Mouse (Mus musculus) ovary, adult 18-20 months (tissue): ENCODE data around the gene Mpl.

Source experiments
- DNase-seq: peaks from one replicate; pipeline ENCODE4 v3.0.0; 2022; ENCODE audit warnings: low spot score, mixed read lengths

Mpl gene

GRCm38 (mm10) chr4:118427768-118428451 is 29.4 kb downstream of the Mpl start, which contains the start of gene Elovl1:
Gene Elovl1, plus strand, starts transcription at chr4:118428093.
- peak; percentile 94 for DNase-seq

GRCm38 (mm10) chr4:118427415-118427767 is 29.9 kb downstream of the Mpl start:
- no peak for DNase-seq

- no peak for DNase-seq
Measured at GRCm38 (mm10) chr4:118425374-118425773, 31.9 kb downstream of the Mpl start.

- DNase-seq = no peak
Measured at GRCm38 (mm10) chr4:118424541-118425160, 32.7 kb downstream of the Mpl start.

GRCm38 (mm10) chr4:118421384-118421783 is 35.9 kb downstream of the Mpl start:
- DNase-seq = no peak

DNA sequence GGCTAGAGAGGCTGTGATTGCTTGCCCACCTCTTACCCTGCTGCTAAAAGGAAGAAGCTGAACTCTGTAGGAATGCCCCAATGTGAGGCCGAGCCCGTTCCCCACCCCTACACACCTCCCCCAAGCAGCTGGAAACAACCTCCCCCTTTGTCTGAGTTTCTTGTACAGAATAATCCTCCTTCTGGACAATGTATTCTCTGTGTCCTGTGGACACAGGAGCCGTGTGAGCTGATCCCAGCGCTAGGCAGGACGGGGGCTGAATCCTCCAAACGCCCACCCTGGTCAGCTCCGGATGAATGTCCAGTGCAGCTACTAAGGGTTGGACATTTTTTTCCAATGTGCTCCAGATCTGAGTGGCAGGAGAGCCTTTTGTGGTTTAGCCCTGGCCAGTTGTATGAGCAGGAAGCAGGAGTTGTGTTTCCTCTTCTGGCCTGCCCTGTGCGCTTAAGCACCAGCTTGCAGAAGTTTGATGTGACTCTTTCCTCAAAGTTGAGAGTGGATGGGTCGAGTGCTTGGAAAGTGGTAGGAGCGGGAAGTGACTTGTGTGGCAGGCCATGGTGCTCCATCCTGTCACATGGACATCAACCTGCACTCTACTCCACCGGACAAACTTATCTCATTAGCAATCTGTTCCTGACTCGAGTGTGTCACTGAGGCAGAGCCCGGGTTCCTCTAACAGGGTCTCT is 40.1 kb downstream of the Mpl start:
- no peak for DNase-seq

- no peak for DNase-seq
Measured at GRCm38 (mm10) chr4:118416329-118416728, 41.0 kb downstream of the Mpl start.

- no peak for DNase-seq
Measured at GRCm38 (mm10) chr4:118415779-118416178, 41.5 kb downstream of the Mpl start.

GRCm38 (mm10) chr4:118413553-118413952 is 43.8 kb downstream of the Mpl start:
- no peak for DNase-seq

DNA sequence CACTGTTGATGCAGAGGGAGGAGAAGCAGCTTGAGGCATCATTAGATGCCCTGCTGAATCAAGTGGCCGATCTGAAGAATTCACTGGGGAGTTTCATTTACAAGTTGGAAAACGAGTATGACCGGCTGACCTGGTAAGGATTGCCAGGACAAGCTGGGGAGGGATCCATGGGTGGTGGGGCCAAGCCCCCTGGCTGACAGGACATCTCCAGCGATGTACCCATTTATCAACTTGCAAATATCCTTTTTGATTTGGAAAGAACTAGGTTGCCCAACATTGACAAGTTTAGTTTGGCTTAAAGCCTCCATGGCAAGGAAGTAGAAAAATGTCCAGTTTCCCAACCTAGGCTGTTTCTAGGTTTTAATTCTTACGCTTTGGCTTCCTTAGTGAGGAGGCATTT is 46.4 kb downstream of the Mpl start:
- no peak for DNase-seq

- DNase-seq = peak; percentile 80
Measured at GRCm38 (mm10) chr4:118409142-118409900, 48.0 kb downstream of the Mpl start, which contains the start of the genes Szt2 and Med8. Gene Szt2, minus strand, starts transcription at chr4:118409273. Gene Med8, plus strand, starts transcription at chr4:118409337.

- DNase-seq = peak; percentile 43
Measured at GRCm38 (mm10) chr4:118402701-118403100, 54.6 kb downstream of the Mpl start.

DNA sequence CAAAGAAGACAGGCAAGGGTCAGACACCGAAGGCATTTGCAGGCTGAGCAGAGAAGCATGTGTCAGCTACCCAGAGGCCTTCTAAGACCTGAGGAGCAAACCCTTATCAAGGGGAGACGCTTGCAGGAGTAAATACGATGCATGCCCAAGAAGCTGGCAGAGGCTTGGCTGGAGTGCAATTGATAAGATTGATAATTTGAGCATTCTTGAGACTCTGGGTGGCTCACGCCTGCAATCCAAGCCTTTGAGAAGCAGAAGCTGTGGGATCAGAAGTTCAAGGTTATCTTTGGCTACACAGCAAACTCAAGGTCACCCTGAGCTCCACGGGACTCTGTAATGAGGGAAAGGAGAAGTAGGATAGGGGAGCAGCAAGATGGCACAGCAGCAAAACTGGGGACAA is 55.4 kb downstream of the Mpl start:
- peak; percentile 59 for DNase-seq

DNA sequence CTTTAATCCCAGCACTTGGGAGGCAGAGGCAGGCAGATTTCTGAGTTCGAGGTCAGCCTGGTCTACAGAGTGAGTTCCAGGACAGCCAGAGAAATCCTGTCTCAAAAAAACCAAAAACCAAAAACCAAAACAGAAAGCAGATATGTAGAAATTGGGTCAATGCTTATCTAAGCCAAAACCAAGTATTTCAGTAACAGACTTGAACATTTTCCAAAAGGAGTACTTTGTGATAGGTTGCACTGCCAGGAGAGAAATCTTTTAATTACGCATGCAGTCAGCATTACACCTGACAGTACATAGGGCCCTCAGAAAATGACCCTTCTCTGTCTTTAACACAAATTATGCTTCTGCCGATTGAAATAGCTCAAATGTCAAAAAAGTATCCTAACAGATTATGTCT is 55.9 kb downstream of the Mpl start:
- no peak for DNase-seq

GRCm38 (mm10) chr4:118398400-118398799 is 58.9 kb downstream of the Mpl start:
- DNase-seq = no peak

DNA sequence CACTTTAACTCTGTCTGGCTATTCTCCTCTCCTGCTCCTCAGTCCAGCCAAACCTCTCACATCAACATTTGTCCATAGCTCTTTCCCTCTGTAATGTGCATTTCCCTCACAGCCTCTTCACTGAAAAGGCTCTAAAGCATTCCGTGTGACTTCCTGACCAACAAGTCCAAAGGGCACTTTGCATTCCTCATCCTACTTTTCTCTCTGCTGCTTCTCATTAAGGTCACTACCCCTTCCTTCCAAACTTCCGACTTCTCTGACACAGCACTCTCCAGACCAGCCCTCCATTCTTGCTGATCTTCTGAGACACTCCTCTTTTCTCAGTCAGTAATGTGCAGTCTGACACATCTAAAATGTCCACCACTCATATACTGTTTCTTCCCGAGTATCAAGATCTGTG is 60.9 kb downstream of the Mpl start:
- DNase-seq = no peak

DNA sequence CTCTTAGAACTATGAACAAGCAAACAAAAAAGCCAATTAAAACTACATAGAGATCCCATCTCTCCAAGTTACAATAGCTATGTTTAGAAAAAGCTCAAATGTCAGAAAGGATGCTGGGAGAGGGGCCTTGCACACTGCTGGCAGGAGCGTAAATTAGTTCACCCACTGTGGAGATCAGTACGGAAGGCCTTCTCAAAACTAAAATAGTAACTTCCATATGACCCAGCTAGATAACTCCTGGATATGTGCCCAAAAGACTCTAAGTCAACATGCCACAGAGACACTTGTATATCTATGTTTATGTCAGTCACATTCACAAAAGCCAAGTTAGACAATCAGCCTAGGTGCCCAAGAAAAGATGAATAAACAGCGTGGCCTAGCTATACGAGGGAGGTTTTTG is 62.0 kb downstream of the Mpl start:
- DNase-seq = no peak

DNA sequence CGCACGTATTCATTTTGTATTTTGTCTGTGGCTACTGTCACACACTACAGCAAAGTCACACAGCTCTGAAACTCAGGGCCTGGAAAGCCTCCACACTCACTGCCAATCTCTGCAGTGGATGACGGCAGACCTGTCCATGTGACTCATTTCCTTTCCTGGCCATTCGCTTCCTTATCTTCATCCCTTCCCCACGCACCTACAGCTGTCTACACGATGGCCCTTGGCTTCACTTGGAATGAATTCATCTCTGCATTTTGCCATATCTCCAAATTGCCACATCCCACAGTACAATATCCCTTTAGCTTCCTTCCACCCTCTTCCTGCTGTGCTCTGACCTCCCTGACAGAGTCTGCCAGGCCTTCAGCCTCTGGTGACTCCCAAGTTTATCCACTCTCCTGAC is 62.8 kb downstream of the Mpl start:
- DNase-seq = no peak
